ENCODE assay signal across 17 mouse cellular contexts in the genomic region with DNA sequence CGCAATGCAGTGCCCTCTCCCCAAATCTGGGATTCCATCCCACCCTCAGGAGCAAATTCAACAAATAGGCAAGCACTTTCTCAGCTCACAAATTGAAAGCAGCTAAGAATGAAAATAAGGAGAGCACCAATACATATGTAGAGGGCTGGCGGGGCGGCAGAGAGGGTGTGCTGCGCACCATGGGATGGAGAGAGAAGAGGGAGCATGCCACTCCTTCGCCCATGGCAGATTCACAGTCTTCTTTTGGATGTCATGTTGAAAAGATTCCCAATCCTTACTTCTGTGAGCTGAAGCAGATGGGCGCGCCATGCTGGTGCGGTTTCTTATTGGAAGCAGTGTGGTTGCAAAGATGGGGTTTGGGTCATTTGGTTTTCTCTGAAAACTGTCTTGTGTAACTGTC.
"Had no signal": no experiment of that assay in that cellular context is flagged by ENCODE, and none has a peak within 500 bp of the region (broad histone marks: within the 10 kb centered on the region; RNA-seq: fewer than 3 reads in every experiment).

No protein-coding gene starts in this region.

- H3K27me3 ChIP-seq: lung, embryonic 15.5 days; megakaryocyte, embryonic 14.5 days; midbrain, embryonic 13.5 days; midbrain, embryonic 15.5 days; neural tube, embryonic 12.5 days; stomach, embryonic 15.5 days had no signal

- H3K9ac ChIP-seq: liver, postnatal 0 days; lung, embryonic 15.5 days; midbrain, embryonic 13.5 days; midbrain, embryonic 15.5 days; neural tube, embryonic 12.5 days; stomach, embryonic 15.5 days had no signal

- H3K27ac ChIP-seq: lung, embryonic 15.5 days; macrophage; midbrain, embryonic 13.5 days; midbrain, embryonic 15.5 days; neural tube, embryonic 12.5 days; stomach, embryonic 15.5 days; stomach, postnatal 0 days had no signal

- H3K4me1 ChIP-seq: lung, embryonic 15.5 days; megakaryocyte, embryonic 14.5 days; midbrain, embryonic 13.5 days; midbrain, embryonic 15.5 days; neural tube, embryonic 12.5 days; stomach, embryonic 15.5 days had no signal

- ATAC-seq: liver, postnatal 0 days; lung, postnatal 0 days; midbrain, embryonic 13.5 days; midbrain, embryonic 15.5 days had no signal

- H3K4me3 ChIP-seq: lung, embryonic 15.5 days; megakaryocyte, embryonic 14.5 days; midbrain, embryonic 13.5 days; midbrain, embryonic 15.5 days; neural tube, embryonic 12.5 days; stomach, embryonic 15.5 days had no signal

- H3K36me3 ChIP-seq: lung, embryonic 15.5 days; midbrain, embryonic 13.5 days; midbrain, embryonic 15.5 days; neural tube, embryonic 12.5 days; stomach, embryonic 15.5 days had no signal

- H3K9me3 ChIP-seq: lung, embryonic 15.5 days; midbrain, embryonic 13.5 days; midbrain, embryonic 15.5 days; neural tube, embryonic 12.5 days; stomach, embryonic 15.5 days had no signal

- DNase-seq: liver, postnatal 0 days; lung, adult 2 months; lung, postnatal 14 days; lung, postnatal 36 days; thymus, adult 2 months; thymus, postnatal 25 days; thymus, postnatal 4 days had no signal

- H3K4me2 ChIP-seq: lung, embryonic 15.5 days; midbrain, embryonic 11.5 days; midbrain, embryonic 13.5 days; midbrain, embryonic 15.5 days; neural tube, embryonic 12.5 days; stomach, embryonic 15.5 days had no signal
